Mouse (Mus musculus): ENCODE data around the gene Wdr62. TPM values are rescaled to one million over a fixed set of nuclear protein-coding genes. Genes with fewer than 3 reads are reported as not detected.

The Wdr62 gene
- polyA plus RNA-seq, 1 experiment from 2014 or later: 11.8 TPM

DNA sequence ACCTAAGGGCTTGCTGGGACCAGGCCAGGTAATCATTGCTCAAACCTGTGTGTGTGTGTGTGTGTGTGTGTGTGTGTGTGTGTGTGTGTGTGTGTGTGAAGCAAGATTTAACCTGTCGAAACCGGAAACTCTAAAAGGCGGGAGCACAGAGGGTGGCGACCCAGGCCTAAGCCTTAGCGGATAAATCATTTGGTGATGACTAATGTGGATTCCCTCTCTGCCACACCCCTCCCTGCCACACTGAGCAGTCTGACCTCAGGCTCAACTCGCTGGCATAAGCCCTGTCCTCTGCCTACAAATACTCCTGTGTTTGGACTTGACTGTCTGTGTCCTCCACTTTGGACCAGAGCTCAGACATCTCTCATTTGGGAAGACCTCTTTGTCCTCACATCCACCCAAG, 84.0 kb downstream of the Wdr62 start:
- Histone ChIP-seq H3K4me2 (ENCODE audit: low read depth, low read length) (no peak overlapping the region), H3K9ac (ENCODE audit: low read length) (no peak overlapping the region), H3K9me3 (ENCODE audit: control insufficient read depth, low read length) (no peaks in the 10 kb centered on the region), H3K4me3 (ENCODE audit: low read length) (no peak overlapping the region), H3K27me3 (ENCODE audit: control insufficient read depth, insufficient read depth, low read depth, low read length) (no peaks in the 10 kb centered on the region), H3K4me1 (replicated peaks; ENCODE audit: control insufficient read depth, insufficient read depth, low read length) (peaks cover 20% of the 10 kb centered on the region), H3K27ac (ENCODE audit: low read length) (no peak overlapping the region), H3K36me3 (ENCODE audit: control insufficient read depth, insufficient read depth, low read length) (peaks cover 11% of the 10 kb centered on the region; the same call in 1 of the 2 replicates)
- no peak for ATAC-seq (ENCODE audit: low read depth)
- 63% methylated on average over 6 of the region's 6 CpGs for WGBS

DNA sequence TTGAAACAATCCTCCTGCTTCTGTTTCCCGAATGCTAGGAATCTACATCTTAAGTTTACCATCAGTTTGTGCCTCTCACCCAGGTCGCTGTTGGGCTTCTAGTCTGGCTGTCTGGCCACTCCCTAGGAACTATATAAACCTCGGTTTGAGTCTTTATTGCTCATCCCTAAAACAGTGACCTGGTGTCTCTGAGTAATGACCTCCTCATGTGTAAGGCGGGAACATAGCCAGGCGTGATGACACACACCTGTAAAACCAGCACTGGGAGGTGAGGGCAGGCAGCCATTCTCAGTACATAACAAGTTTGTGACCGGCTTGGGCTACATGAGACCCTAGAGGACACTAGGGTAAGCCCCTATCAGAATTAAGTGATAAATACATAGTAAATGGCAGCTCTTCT, 84.8 kb downstream of the Wdr62 start:
- 56% methylated on average over 6 of the region's 6 CpGs for whole genome bisulfite sequencing
- ATAC-seq (ENCODE audit: low read depth): no peak
- Histone ChIP-seq H3K4me2 (ENCODE audit: low read depth, low read length) (peak overlapping the region; percentile 66; the same call in 1 of the 2 replicates), H3K9ac (ENCODE audit: low read length) (no peak overlapping the region), H3K4me1 (replicated peaks; ENCODE audit: control insufficient read depth, insufficient read depth, low read length) (peaks cover 20% of the 10 kb centered on the region), H3K27ac (ENCODE audit: low read length) (no peak overlapping the region), H3K9me3 (ENCODE audit: control insufficient read depth, low read length) (no peaks in the 10 kb centered on the region), H3K27me3 (ENCODE audit: control insufficient read depth, insufficient read depth, low read depth, low read length) (no peaks in the 10 kb centered on the region), H3K36me3 (ENCODE audit: control insufficient read depth, insufficient read depth, low read length) (peaks cover 13% of the 10 kb centered on the region; the same call in 1 of the 2 replicates), H3K4me3 (ENCODE audit: low read length) (no peak overlapping the region)

DNA sequence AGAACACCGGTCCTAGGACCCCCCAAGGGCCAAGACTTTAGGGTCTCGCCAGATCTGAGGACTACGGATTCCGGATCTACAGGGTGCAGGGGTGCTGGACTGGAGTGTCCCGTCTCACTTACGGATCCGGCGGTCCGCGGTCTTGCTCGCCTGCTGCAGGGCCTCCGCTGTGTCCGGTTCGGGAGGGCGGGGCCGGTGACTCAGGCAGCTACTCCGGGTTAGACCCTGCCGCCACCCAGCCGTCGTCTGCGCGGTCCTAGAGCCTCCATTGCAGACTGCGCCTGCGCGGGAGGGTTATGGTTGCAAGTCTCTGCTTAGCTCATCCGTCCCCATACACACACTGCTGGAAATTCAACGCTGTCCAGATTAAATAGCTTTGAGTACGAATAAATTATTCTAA, 85.3 kb downstream of the Wdr62 start:
- Histone ChIP-seq H3K9me3 (ENCODE audit: control insufficient read depth, low read length) (no peaks in the 10 kb centered on the region), H3K4me1 (replicated peaks; ENCODE audit: control insufficient read depth, insufficient read depth, low read length) (peaks cover 20% of the 10 kb centered on the region), H3K4me3 (ENCODE audit: low read length) (peak overlapping the region; percentile 78), H3K36me3 (ENCODE audit: control insufficient read depth, insufficient read depth, low read length) (peaks cover 15% of the 10 kb centered on the region; the same call in 1 of the 2 replicates), H3K9ac (ENCODE audit: low read length) (peak overlapping the region; percentile 84), H3K27ac (ENCODE audit: low read length) (peak overlapping the region; percentile 90), H3K27me3 (ENCODE audit: control insufficient read depth, insufficient read depth, low read depth, low read length) (no peaks in the 10 kb centered on the region), H3K4me2 (ENCODE audit: low read depth, low read length) (peak overlapping the region; percentile 66)
- WGBS: under 1% methylated on average over 28 of the region's 28 CpGs
- peak; percentile 94 for ATAC-seq (ENCODE audit: low read depth)

DNA sequence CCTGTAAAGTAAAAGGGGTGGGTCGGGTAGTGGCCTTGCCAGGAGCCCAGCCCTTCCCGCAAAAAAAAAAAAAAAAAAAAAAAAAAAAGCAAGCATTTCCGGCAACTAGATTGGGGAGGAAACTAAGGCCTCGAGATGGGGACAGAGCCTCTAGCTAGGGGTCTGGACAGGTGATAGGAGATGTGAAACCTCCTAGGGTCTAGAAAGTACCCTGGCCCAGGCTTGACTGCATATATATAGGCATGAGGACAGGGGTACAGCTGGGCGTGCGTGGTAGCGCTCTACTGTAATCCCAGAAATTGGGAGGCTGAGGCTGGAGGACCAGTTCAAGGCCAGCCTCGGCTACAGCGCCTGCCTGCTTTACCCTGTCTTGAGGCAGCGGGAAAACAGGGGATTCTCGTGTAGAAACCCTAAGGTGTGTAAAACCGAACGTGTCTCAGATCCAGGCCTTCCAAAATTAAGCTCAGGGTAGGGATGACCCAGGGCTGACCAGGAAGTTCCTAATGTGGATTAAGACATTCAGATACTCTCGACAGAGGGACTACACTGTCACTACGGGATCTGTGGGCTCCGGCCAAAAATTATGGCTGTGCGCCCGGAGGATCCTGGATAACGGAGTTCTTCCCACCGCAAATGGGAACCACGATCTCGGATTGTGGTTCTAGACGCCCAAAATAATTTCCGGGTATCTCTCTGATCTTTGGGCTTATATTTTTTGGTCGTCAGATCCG, 86.0 kb downstream of the Wdr62 start:
- Histone ChIP-seq H3K9ac (ENCODE audit: low read length) (peak overlapping the region; percentile 84), H3K36me3 (ENCODE audit: control insufficient read depth, insufficient read depth, low read length) (peaks cover 15% of the 10 kb centered on the region; the same call in 1 of the 2 replicates), H3K27ac (ENCODE audit: low read length) (peak overlapping the region; percentile 90), H3K4me1 (replicated peaks; ENCODE audit: control insufficient read depth, insufficient read depth, low read length) (peaks cover 20% of the 10 kb centered on the region), H3K4me3 (ENCODE audit: low read length) (peak overlapping the region; percentile 78), H3K27me3 (ENCODE audit: control insufficient read depth, insufficient read depth, low read depth, low read length) (no peaks in the 10 kb centered on the region), H3K4me2 (ENCODE audit: low read depth, low read length) (peak overlapping the region; percentile 66), H3K9me3 (ENCODE audit: control insufficient read depth, low read length) (no peaks in the 10 kb centered on the region)
- ATAC-seq (ENCODE audit: low read depth): peak; percentile 30
- WGBS: under 1% methylated on average over 25 of the region's 26 CpGs

DNA sequence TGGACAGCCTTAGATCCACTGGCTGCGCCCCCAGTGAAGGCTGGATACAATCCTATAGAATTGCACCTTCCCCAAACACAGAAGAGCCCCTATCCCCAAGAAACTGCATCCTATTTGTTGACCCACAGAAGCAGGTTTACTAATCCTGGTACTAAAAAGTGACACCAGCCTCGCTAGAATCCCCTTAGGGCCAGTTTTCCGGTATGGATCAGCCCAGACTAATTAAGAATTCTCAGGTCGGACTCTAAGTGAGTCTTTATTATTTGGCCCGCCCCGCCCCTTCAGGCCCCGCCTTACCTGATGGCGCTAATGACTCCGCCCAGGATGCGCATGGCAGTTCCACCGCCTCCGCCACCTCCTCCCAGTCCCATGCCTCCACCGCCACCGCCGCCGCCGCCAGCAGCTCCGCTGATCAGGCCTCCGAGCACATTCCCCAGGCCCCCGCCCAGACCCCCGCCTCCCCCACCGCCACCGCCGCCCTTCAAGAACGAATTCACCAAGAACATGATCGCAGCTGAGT, 86.6 kb downstream of the Wdr62 start:
- under 1% methylated on average over 22 of the region's 26 CpGs for WGBS

DNA sequence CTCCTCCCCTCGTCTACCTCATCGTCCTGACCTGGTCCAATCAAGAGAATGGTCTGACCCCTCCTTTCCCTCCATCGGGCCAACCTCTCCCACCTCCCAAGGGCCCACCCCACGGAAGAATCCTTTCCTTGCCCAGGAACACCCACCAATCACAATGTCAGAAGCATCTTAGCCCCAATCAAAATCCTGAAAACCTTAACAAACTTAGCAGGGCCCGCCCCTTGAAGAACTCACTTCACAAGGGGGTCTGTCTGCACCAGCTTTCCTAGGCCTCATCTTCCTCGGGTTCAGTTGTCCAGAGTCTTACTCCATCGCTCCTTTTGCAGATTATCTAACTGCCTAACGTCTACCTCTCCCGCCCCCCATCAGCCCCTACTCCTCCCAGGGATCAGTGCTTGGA, 87.2 kb downstream of the Wdr62 start:
- Histone ChIP-seq H3K27ac (ENCODE audit: low read length) (no peak overlapping the region), H3K4me2 (ENCODE audit: low read depth, low read length) (peak overlapping the region; percentile 66), H3K27me3 (ENCODE audit: control insufficient read depth, insufficient read depth, low read depth, low read length) (no peaks in the 10 kb centered on the region), H3K36me3 (ENCODE audit: control insufficient read depth, insufficient read depth, low read length) (peaks cover 24% of the 10 kb centered on the region), H3K9ac (ENCODE audit: low read length) (peak overlapping the region; percentile 84), H3K4me3 (ENCODE audit: low read length) (peak overlapping the region; percentile 78), H3K4me1 (replicated peaks; ENCODE audit: control insufficient read depth, insufficient read depth, low read length) (peaks cover 17% of the 10 kb centered on the region), H3K9me3 (ENCODE audit: control insufficient read depth, low read length) (no peaks in the 10 kb centered on the region)
- WGBS: 28% methylated on average over 9 of the region's 9 CpGs
- no peak for ATAC-seq (ENCODE audit: low read depth)

More for the DNA sequence above, 86.6 kb downstream of the Wdr62 start:
- Histone ChIP-seq H3K9ac (ENCODE audit: low read length) (peak overlapping the region; percentile 84), H3K4me3 (ENCODE audit: low read length) (peak overlapping the region; percentile 78), H3K4me2 (ENCODE audit: low read depth, low read length) (peak overlapping the region; percentile 66), H3K9me3 (ENCODE audit: control insufficient read depth, low read length) (no peaks in the 10 kb centered on the region), H3K27ac (ENCODE audit: low read length) (peak overlapping the region; percentile 90), H3K36me3 (ENCODE audit: control insufficient read depth, insufficient read depth, low read length) (peaks cover 21% of the 10 kb centered on the region), H3K27me3 (ENCODE audit: control insufficient read depth, insufficient read depth, low read depth, low read length) (no peaks in the 10 kb centered on the region), H3K4me1 (replicated peaks; ENCODE audit: control insufficient read depth, insufficient read depth, low read length) (peaks cover 20% of the 10 kb centered on the region)
- peak; percentile 79 for ATAC-seq (ENCODE audit: low read depth)

DNA sequence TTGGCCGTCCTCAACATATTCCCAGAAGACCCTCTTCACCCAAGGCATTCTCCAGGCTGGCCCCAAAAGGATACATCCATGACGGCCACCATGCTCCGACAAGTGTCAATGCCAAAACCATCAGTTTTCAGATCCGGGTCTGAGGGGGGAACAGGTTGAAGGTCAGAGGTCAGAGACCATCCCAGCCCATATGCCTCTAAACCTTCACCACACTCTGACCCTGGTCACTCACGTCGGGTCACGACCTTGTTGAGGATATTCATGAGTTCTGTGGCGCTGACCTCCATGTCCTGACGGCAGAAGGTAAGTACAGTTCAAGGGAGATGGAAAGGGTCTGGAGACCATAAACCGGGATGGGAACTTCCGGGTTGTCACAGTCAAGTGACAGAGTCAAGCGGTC, 88.1 kb downstream of the Wdr62 start:
- Histone ChIP-seq H3K4me2 (ENCODE audit: low read depth, low read length) (no peak overlapping the region), H3K9me3 (ENCODE audit: control insufficient read depth, low read length) (no peaks in the 10 kb centered on the region), H3K9ac (ENCODE audit: low read length) (no peak overlapping the region), H3K27me3 (ENCODE audit: control insufficient read depth, insufficient read depth, low read depth, low read length) (no peaks in the 10 kb centered on the region), H3K36me3 (ENCODE audit: control insufficient read depth, insufficient read depth, low read length) (peaks cover 33% of the 10 kb centered on the region), H3K4me3 (ENCODE audit: low read length) (no peak overlapping the region), H3K27ac (ENCODE audit: low read length) (no peak overlapping the region), H3K4me1 (replicated peaks; ENCODE audit: control insufficient read depth, insufficient read depth, low read length) (peaks cover 15% of the 10 kb centered on the region)
- no peak for ATAC-seq (ENCODE audit: low read depth)
- WGBS: 84% methylated on average over 12 of the region's 12 CpGs

Other genes starting within 250 kb of the Wdr62 start
- gene Zfp14, start 229.0 kb downstream of the Wdr62 start, polyA plus RNA-seq (2015; fragmentation: Nextera tagmentation; extraction: Ambion mirVana): 3.7 and 4.3 TPM in 2 replicates
- 4.7 and 5.0 TPM in 2 replicates for gene Zfp82, start 207.5 kb downstream of the Wdr62 start, polyA plus RNA-seq (2015; fragmentation: Nextera tagmentation; extraction: Ambion mirVana)
- gene Gm26920, start 190.0 kb downstream of the Wdr62 start, polyA plus RNA-seq (2015; fragmentation: Nextera tagmentation; extraction: Ambion mirVana): 1.2 and 1.5 TPM in 2 replicates
- 6.9 and 7.6 TPM in 2 replicates for gene Zfp566, start 189.9 kb downstream of the Wdr62 start, polyA plus RNA-seq (2015; fragmentation: Nextera tagmentation; extraction: Ambion mirVana)
- 115 and 117 TPM in 2 replicates for gene Zfp260, start 185.6 kb downstream of the Wdr62 start, polyA plus RNA-seq (2015; fragmentation: Nextera tagmentation; extraction: Ambion mirVana)
- gene Zfp382, start 158.5 kb downstream of the Wdr62 start, polyA plus RNA-seq (2015; fragmentation: Nextera tagmentation; extraction: Ambion mirVana): 11.6 and 14.3 TPM in 2 replicates
- gene Zfp146, start 110.7 kb downstream of the Wdr62 start, polyA plus RNA-seq (2015; fragmentation: Nextera tagmentation; extraction: Ambion mirVana): 13.7 and 14.8 TPM in 2 replicates
- 17.1 and 20.2 TPM in 2 replicates for gene Cox7a1, start 96.3 kb downstream of the Wdr62 start, polyA plus RNA-seq (2015; fragmentation: Nextera tagmentation; extraction: Ambion mirVana)
- gene Capns1, start 81.6 kb downstream of the Wdr62 start, polyA plus RNA-seq (2015; fragmentation: Nextera tagmentation; extraction: Ambion mirVana): 91.2 and 99.5 TPM in 2 replicates
- gene Polr2i, start 48.5 kb downstream of the Wdr62 start, polyA plus RNA-seq (2015; fragmentation: Nextera tagmentation; extraction: Ambion mirVana): 146 and 152 TPM in 2 replicates
- 156 and 161 TPM in 2 replicates for gene Tbcb, start 48.1 kb downstream of the Wdr62 start, polyA plus RNA-seq (2015; fragmentation: Nextera tagmentation; extraction: Ambion mirVana)
- gene Ovol3, start 44.7 kb downstream of the Wdr62 start, polyA plus RNA-seq (2015; fragmentation: Nextera tagmentation; extraction: Ambion mirVana): 0.30 TPM in 1 of 2 replicates, not detected in the other
- 0.48 and 0.83 TPM in 2 replicates for gene Thap8, start 325 bp downstream of the Wdr62 start, polyA plus RNA-seq (2015; fragmentation: Nextera tagmentation; extraction: Ambion mirVana)
- gene Clip3, start 11.3 kb upstream of the Wdr62 start, polyA plus RNA-seq (2015; fragmentation: Nextera tagmentation; extraction: Ambion mirVana): 15.9 and 20.7 TPM in 2 replicates
- 82.1 and 84.4 TPM in 2 replicates for gene Alkbh6, start 28.3 kb upstream of the Wdr62 start, polyA plus RNA-seq (2015; fragmentation: Nextera tagmentation; extraction: Ambion mirVana)
- gene Syne4, start 34.4 kb upstream of the Wdr62 start, polyA plus RNA-seq (2015; fragmentation: Nextera tagmentation; extraction: Ambion mirVana): 32.5 and 33.6 TPM in 2 replicates
- gene E130208F15Rik, start 41.3 kb upstream of the Wdr62 start, polyA plus RNA-seq (2015; fragmentation: Nextera tagmentation; extraction: Ambion mirVana): 0.38 TPM in 1 of 2 replicates, not detected in the other
- gene Sdhaf1, start 43.5 kb upstream of the Wdr62 start, polyA plus RNA-seq (2015; fragmentation: Nextera tagmentation; extraction: Ambion mirVana): 14.5 and 15.8 TPM in 2 replicates
- gene Lrfn3, start 82.4 kb upstream of the Wdr62 start, polyA plus RNA-seq (2015; fragmentation: Nextera tagmentation; extraction: Ambion mirVana): 3.5 and 3.9 TPM in 2 replicates
- gene Tyrobp, start 133.3 kb upstream of the Wdr62 start, polyA plus RNA-seq (2015; fragmentation: Nextera tagmentation; extraction: Ambion mirVana): 53.5 and 63.9 TPM in 2 replicates
- 2.0 and 2.6 TPM in 2 replicates for gene Hcst, start 139.4 kb upstream of the Wdr62 start, polyA plus RNA-seq (2015; fragmentation: Nextera tagmentation; extraction: Ambion mirVana)
- 1.9 and 2.0 TPM in 2 replicates for gene Nfkbid, start 141.3 kb upstream of the Wdr62 start, polyA plus RNA-seq (2015; fragmentation: Nextera tagmentation; extraction: Ambion mirVana)
- gene Aplp1, start 165.1 kb upstream of the Wdr62 start, polyA plus RNA-seq (2015; fragmentation: Nextera tagmentation; extraction: Ambion mirVana): 20.4 and 22.3 TPM in 2 replicates
- gene Kirrel2, start 177.3 kb upstream of the Wdr62 start, polyA plus RNA-seq (2015; fragmentation: Nextera tagmentation; extraction: Ambion mirVana): not detected in 2 replicates
- not detected in 2 replicates for gene Nphs1, start 177.9 kb upstream of the Wdr62 start, polyA plus RNA-seq (2015; fragmentation: Nextera tagmentation; extraction: Ambion mirVana)
- 0.41 and 2.4 TPM in 2 replicates for gene Prodh2, start 213.2 kb upstream of the Wdr62 start, polyA plus RNA-seq (2015; fragmentation: Nextera tagmentation; extraction: Ambion mirVana)